Mouse (Mus musculus): ENCODE measurements around the gene Capn13.
A peak's percentile ranks its signal among the peaks of the same experiment; 100 is the strongest.
"Not testable (repeated sequence)": the region's sequence is repeated elsewhere in the genome, so short reads cannot be mapped to it uniquely, and the experiment has no call there.

Gene Capn13

DNA sequence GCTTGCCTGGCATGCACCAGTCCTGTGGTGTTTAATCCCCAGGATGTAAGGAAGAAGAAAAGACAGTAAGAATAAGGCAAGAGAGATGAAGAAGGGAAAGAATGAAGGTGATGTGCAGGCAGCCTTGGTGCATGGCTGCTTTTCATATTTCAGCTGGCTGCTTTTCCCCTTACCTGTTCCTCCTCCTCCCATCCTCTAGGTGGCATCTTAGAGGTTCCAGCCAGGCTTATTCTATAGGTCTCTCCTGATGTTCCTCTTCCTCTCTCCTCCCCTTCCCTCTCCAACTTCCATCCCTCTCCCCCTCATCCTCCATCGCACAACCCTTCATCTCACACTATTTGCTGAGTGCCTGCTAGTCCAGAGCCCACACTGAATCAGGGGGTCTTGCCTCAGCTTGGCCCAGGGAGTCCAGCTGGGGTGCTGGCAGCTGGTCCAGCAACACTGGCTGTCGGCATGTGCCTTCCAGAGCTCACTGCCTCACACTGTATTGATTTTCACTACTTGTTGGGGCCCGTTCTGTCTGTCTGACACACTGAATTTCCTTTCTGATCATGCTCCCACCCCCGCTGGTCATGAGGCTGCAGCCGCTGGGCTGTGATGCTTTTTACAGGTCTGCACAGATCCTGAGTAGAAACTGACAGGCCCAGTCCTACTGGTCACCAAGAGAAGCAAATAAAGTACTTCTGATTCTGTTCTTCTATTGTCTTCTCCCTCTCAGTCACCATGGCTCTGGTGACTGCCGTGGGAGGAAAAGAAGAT, 56.9 kb downstream of the Capn13 start:
- DNase-seq (ENCODE audit: low read depth, low spot score): no peak

DNA sequence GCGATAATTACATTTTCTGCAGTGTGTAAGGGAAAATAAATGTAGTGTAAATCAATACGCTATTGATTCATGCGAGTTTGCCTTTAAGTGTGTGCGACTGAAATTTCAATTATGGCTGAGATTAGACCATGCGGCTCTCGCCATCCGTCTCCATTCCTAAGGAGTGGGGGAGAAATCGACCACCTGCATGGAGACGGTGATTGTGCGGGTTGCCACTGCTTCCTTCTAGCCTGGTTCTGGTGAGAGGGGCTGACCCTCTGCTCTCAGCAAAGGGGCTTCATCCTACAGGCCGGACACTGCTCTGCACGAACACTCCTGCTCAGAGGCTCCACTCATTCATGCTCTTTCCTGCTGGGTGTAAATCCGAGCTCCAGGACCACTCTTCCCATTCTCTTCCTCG, 58.0 kb downstream of the Capn13 start:
- DNase-seq (ENCODE audit: low read depth, low spot score): no peak

DNA sequence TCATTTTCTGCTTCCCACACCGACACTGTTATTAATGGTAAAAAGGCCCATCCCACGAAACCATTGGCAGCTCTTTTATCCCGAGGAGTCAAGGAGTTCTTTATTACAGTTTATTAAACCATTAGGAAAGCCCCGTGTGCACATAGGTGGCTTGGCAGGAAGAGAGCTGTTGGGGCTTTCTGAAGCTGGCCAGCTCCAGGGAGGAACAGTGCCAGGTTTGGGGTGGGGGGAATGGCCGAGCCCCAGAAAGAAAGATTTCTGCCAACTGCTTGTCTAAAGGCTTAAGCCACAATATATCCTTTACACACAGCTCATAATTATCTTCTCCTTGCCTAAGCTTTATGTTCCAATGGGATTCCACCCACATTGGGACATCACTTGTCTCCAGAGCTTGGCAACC, 71.6 kb downstream of the Capn13 start:
- no peak for DNase-seq (ENCODE audit: low read depth, low spot score)

DNA sequence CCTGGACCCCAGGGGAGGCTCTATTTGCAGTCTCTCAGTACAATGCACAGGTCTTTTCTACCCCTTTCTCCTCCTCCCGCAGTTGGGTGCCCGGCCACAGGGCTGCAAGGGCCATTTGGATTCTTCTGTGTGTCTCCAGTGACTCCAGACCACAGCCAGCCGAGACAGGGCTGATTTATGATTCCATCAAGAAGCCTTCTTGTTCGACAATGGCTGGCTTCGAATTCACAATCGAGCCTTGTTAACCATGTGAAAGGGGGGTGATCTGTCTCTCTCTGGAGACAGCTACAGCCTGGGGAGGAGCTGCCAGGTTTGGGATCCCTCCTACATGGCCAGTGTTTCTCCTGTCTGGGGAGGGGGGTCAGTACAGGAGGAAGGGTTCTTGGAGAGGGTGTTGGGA, 75.4 kb downstream of the Capn13 start:
- no peak for DNase-seq (ENCODE audit: low read depth, low spot score)

DNA sequence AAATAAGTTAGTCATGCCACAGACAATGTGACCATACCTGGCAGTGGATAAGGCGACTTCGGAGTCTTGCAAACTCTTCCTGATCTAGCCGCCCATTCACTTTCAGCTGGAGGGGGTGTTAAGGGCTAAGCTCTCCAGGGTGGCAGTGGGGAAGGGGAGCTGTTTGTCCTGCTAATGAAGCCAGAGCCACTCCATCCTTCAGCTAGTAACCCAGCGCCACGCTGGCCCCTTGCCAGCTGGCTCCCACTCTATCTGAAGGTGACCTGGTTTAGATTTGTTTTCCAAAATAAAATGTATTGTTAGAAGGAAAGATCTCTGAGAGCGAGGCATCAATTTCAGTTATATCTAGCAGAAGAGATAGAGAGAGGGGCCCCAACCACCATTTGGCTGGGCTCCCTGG, 75.9 kb downstream of the Capn13 start:
- DNase-seq (ENCODE audit: low read depth, low spot score): no peak

DNA sequence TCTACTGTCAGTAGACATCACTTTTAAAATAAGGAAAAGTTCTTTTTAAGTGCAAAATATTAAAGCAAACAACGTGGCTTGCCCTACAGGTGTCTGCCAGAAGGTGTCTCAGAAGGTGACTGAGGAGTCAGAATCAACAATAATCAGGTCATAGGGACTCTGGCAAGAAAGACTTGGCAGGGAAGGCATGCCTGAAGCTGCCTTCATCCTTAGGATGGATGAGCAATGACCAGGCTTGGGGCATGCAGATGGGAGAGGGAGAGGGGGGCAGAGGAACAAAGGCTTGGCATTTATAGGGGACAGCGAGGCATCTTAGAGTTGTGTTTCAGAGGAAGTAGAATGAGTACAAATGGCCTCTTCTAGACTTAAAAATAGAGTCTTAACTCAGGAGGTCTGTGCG, 76.7 kb downstream of the Capn13 start:
- no peak for DNase-seq (ENCODE audit: low read depth, low spot score)

DNA sequence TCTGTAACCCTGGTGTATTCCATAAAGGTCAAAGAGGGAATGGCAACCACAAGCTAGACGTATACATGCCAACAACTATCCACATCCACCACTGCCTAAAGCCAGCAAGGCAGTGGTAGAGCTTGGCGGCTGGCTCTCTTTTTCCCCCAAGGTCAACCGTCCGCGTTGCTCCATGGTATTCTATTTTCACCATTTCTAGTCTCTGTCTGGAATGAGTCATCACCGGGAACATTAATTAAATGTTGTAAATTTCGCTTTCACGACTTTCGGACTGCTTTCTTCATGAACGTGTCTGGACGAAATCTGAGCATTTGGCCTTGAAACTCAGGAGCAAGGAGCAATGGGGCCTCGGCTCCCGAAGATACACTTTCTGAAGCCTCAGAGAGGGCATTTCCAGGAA, 85.9 kb downstream of the Capn13 start:
- no peak for DNase-seq (ENCODE audit: low read depth, low spot score)

DNA sequence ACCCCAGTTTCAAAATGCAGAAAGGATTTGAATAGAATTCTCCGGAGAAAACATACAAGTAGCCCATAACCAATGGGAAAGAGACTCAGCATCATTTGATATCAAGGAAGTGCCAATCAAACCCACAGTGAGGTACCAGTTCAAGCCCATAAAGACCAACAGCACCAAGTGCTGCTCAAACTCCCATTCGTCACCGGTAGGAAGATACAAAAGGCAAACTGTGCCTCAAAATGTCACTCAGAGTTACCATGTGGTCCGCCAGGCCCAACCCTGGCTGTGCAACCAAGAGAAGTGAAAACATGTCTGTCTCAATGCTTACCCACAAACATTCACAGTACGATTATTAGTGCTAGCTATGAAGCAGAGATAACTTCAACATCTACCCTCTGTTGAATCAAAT, 89.2 kb downstream of the Capn13 start:
- DNase-seq (ENCODE audit: low read depth, low spot score): no peak

DNA sequence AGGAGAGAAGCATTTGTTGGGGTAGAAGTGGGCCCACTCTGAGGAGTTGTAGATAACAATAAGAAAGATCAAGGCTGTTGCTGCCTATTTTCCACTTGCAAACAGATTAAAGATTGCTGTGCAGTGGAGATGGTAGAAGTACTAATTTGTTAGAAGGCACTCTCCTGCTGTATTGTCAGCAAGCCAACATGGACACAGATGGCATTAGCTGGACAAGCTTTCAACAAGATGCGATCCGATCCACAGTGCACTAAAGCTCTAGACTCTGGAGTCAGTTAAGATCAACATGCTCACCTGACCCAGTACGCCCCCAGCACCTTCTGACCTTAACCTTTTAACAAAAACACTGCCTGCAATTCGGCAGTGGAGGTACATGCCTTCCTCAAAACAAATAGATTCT, 92.0 kb downstream of the Capn13 start:
- no peak for DNase-seq (ENCODE audit: low read depth, low spot score)

DNA sequence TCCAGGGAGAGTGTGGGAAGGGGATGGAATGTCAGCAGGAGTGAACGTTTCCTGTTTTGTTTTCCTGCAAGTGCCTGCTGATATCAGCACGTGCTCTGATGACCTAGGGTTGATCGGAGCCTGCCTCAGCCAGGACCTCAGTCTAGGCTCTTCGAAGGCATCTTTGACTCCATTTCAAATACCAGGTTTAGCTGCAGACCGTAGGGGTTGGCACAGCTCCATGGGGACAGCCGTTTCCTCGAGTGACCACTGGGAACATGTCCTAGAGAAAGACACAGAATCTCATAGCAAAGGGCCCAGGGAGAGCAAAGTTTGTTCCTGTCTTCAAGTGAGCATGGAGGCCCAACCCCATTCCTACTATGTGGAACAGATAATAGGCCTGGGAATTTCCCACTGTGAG, 94.0 kb downstream of the Capn13 start:
- no peak for DNase-seq (ENCODE audit: low read depth, low spot score)

DNA sequence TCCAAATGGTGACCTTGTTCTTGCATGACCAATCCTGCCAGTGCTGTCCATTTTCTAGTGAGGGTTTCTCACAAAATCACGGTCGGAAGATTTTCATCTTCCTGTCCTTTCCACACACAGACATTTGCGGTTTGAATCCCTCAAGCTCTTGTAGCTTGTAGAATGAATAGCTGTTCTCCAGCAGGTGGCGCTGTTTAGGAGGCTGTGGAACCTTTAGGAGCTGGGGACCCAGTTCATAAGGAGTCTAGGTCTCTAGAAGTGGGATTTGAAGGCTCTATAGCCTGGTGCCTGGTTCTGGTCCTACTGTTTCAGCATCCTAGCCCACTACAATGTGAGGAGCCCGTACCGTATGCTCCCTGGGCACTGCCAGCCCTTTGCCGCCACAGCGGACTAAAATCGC, 95.0 kb downstream of the Capn13 start:
- peak; percentile 74 for DNase-seq (ENCODE audit: low read depth, low spot score)

DNA sequence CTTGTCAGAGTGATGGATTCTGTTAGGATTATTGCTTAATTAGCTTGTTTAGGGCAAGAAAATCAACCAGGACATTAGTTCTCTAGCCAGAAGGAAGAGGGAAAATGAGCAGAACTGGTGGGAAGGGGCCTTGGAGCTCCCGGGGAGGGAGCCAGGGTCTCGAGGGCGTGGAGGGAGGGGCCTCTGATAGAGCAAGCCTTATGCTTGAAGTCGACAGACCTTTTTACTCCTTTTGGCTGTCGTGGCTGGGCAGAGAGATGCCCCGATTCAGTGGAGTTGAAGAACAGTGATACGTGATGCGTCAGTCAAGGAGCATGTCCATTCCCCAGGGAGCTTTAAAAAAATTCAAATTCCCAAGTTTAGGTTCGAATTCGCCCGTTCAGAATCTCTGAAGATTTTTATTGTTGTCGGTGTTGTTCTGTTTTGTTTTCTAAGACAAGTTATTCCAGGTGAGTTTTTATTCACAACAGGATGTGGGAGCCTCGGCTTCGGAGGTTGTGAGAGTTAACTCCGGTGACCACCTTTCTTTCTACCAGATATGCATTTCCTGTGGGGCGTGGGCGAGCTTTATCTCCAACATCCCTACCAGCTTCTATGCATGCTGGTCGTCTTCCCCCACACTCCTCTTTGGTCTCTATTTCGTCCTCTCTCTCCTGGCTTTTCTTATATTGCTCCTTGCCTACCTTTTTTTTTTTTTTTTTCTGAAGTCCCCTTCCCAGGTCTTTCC, 96.4 kb downstream of the Capn13 start:
- DNase-seq (ENCODE audit: low read depth, low spot score): no peak

DNA sequence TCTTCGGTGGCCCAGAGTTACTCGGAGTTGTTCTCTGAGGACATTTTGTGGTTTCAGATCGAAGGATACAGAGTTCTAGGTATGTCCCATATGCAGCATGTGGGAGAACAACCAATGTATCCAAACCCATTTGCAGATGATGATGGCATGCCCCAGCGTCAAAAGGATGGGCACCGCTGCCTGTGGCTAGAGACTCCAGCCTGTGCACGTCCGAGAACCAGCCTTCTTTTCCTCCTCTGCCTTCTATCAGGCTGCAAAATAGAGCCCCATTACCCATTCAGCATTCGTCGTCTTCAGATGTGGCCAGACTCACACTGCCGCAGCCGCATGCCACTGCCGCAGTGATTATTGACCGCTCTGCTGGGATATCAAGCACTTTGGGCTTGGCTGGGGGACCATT, 97.0 kb downstream of the Capn13 start:
- no peak for DNase-seq (ENCODE audit: low read depth, low spot score)

DNA sequence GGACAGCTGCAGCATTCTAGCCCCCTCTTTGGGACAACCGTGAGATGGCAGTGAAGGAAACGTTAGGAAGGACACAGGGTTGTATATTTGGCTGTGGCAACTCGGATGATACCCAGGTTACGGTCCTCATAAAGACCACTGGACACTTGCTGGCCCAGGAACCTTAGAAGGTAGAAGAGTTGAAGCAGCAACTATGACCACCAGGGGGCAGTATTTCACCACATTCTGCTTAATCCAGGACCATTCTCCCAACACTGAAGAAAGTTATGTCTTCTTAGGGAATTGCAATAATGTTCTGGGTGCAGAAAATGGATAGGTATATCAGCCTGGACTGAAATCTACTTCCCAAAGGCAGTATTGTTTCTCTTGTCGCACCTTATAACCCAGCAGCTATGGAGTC, 97.4 kb downstream of the Capn13 start:
- peak; percentile 61 for DNase-seq (ENCODE audit: low read depth, low spot score)

DNA sequence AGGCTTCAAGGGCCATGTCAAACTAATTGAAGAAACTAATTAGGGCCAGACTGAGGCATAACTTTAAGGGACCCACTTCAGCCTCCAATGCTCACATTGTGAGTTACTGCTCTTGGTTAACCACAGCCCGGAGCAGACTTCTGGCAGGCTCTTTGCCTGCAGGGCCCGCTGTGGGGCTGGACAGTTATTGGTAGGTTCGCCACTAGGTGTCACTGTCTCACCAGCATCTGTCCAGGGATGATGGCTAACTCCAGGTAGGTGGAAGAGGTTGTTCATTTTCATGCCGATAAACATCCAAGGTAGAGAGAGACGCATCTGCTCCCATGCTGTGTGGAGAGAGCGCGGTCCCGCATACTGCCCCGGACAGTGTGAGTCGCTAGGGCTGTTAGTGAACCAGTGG, 98.6 kb downstream of the Capn13 start:
- peak; percentile 70 for DNase-seq (ENCODE audit: low read depth, low spot score)

DNA sequence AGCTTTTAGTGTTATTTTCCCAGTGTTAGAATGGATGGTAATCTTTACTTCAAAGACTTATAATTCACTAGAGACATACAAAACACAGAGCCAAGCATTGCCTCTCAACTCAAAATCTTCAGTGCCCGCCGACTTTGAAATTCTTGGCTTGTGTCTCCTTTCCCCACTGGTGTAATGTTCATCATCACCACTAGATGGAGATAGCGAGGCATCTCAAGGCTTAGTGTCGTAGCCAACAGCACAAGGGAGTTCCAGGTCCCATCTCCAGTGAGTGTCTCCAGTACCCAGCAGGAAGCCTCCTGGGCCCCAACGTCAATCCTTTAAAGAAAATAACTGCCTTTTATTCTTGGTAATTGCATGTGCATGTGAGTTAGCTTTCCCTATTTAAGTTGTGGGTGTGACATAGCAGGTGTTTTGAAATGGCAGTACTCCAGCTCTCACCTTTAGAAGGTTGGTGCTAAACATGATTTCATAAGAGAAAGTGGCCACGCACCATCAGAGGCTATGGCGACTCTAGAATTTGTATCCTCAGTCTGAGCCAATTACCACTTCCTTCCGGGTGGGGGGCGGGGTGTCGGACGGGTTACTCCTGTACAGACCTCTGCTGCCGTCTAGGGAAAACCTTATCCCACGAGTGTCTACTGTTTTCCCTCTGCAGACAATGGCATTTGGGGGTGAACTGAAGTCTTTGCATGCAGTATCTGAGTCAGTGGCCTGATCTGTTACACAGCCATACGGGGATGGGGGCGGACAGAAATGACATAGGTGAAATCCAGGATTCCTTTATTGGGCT, 99.2 kb downstream of the Capn13 start:
- peak; percentile 69 for DNase-seq (ENCODE audit: low read depth, low spot score)

DNA sequence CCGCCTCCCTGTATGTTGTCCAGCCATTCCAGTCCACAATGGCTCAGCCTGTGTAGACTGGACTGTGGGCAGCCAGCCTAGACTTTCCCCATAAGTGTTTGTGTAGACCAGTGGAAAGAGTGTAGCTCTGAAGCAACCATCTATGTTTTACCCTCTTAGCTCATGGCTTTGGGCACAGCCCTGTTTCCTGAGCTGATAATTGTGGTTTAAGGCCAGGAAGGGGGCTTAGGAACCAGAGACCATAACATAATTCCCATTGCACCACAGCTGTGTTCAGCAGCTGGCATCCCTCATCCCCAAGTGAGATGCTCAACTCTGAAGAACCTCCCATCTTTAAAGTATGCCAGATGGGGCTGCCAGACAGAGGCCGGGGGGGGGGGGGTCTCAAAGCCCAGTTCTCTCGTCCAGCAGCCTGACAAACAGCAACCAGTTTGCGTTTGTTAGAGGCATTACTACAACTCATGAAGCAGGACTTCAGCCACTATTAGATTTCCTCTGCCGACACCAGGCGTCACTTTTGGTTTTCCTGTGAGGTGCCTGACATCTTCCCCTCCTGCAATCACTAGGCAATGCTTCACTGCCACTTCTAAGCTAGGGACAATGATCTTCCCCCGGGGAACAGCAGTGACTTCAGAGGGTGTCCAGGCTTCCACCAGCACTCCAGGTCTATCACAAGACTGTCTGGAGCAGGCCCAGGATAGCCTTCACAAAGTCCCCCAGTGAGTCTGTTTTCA, 100.4 kb downstream of the Capn13 start:
- DNase-seq (ENCODE audit: low read depth, low spot score): no peak

DNA sequence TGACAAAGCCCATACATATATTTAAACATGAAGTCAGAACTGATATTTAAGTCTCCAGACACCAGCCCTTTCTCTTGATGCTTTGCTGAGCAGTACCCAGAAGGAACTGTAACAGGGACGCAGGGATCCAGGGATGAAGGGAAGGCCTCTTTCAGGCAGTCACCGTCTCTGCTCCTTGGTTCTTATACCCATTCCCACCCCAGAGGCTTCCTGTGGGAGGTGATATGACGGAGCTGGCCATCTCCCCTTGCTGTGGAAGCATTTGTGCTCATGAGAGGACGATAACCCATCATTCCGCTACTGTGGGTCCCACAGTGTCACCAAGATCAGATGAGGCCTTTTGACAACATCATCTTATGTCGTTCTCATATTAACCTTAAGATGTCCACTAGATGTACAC, 101.7 kb downstream of the Capn13 start:
- no peak for DNase-seq (ENCODE audit: low read depth, low spot score)

DNA sequence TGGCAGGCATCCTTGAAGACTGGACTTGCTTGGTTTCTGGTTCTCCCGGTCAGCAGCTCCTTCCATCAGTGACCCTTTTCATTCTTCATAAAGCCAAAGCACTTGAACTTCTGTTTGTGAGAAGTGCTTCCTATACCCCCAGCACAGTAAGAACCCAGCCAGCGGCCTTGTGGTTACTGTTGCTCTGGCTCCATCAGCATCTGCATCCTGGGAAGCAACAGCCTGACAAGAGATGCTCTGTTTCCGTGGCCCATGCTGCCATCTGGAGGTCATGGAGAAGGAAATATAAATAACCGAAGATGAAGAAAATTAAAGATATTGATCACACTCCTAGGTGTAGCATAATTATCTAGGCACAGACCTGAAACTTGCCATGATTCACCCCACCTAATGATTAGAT, 103.8 kb downstream of the Capn13 start:
- DNase-seq (ENCODE audit: low read depth, low spot score): peak; percentile 39

DNA sequence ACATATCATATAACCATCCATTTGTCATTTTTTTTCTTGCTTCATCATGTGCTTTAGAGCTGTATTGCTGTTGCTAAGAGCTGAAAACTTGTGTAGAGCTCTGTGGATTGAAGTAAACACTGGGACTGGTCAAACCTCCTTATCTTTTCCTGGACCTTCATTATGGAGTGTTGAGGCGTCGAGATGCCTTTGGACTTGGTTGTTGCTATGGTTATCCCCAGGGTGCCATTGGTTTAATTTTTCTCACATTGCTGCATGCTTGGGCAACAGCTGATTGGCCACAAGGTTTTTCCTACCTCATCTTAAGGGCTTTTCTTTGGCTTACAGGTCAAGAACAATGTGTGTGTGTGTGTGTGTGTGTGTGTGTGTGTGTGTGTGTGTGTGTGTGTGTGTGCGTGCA, 107.4 kb downstream of the Capn13 start:
- no peak for DNase-seq (ENCODE audit: low read depth, low spot score)

DNA sequence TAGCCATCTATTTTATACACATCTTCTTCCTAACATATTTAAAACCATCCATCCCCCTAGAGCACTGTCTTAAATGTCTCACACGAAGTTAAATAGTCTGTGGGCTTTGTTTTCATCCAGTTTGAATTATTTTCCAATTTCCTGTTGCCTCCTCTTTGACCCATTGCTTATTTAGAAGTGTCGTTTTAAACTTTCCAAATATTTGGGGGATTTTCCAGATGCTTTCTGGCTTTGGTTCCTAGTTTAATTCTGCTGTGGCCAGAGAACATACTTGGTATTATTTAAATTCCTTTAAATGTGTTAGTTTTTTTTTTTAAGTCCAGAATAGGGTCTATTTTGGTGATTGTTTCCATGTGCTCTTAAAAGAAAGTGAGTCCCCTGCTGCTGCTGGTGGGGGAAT, 116.4 kb downstream of the Capn13 start:
- DNase-seq (ENCODE audit: low read depth, low spot score): no peak

DNA sequence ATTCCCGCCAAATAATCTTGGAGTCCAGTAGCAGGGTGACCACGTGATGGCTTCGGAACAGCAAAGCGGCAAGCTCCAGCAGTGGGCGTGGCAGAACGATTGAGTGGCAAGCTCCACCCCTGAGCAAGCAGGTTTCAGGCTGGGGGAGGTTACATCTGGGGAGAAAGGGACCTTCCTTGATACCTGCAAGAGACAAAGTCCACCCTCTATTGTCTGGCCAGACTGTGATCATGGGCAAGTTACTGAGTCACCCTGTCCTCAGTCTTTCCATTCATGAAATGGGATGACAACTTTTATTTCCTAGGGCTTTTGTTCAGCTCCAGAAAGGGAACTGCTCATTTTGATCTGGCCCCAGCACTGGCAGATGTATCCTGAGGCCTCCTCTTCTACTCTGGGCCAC, 118.0 kb downstream of the Capn13 start:
- DNase-seq (ENCODE audit: low read depth, low spot score): not testable (repeated sequence)
